ENCODE assay signal across 11 mouse cellular contexts in the genomic region with DNA sequence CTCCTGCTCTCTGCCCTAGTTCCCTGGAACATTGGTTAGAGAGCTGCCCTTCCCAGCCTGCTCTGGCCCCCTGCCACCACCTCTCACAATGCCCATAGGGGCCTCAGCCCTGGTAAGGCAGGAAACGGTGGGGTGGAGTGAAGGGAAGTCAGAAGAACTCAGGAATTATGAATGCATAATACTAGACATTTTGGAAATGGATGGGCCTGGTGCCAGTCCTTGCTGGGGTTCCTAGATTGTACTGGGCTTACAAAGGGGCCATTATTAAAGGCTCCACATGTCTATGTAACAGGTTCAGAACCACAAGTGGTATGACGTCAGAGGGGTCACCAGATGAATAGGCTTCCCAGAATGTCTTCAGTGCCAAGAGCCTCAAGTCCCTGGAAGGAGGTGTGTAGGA. TPM values are rescaled to one million over a fixed set of nuclear protein-coding genes. Genes with fewer than 3 reads are reported as not detected.
DNase-seq lines count a peak whose midpoint lies in the region; ATAC-seq and TF ChIP-seq lines count a peak whose summit lies in the region.
"Had no signal": no experiment of that assay in that cellular context is flagged by ENCODE, and none has a peak within 500 bp of the region (broad histone marks: within the 10 kb centered on the region; RNA-seq: fewer than 3 reads in every experiment).

No protein-coding gene starts in this region.

- H3K27ac ChIP-seq in kidney, postnatal 0 days: no peak overlapping the region
- H3K27ac ChIP-seq: intestine, embryonic 15.5 days; liver, embryonic 13.5 days had no signal

- no peak for ATAC-seq in kidney, postnatal 0 days (replicated peaks; ENCODE audit: low FRiP score, low read depth)
- ATAC-seq: intestine, embryonic 15.5 days; midbrain, embryonic 16.5 days had no signal

- TF ChIP-seq CTCF in kidney, postnatal 0 days (IDR thresholded peaks at IDR 0.05; ENCODE audit: low read depth): no peak

- H3K4me1 ChIP-seq in kidney, postnatal 0 days (replicated peaks; ENCODE audit: insufficient read depth, low read length): no peaks in the 10 kb centered on the region
- H3K4me1 ChIP-seq: intestine, embryonic 15.5 days; liver, embryonic 13.5 days had no signal

- no peaks in the 10 kb centered on the region for H3K36me3 ChIP-seq in kidney, postnatal 0 days (ENCODE audit: insufficient read depth, low read length)
- H3K36me3 ChIP-seq: intestine, embryonic 15.5 days; liver, embryonic 13.5 days had no signal

- WGBS in kidney, postnatal 0 days: 74% methylated on average over 2 of the region's 2 CpGs

- H3K4me3 ChIP-seq in kidney, postnatal 0 days (replicated peaks; ENCODE audit: low read depth, low read length): no peak overlapping the region
- H3K4me3 ChIP-seq: intestine, embryonic 15.5 days; liver, embryonic 13.5 days had no signal

- H3K27me3 ChIP-seq in kidney, postnatal 0 days (ENCODE audit: insufficient read depth, low read length): no peaks in the 10 kb centered on the region
- H3K27me3 ChIP-seq: intestine, embryonic 15.5 days; liver, embryonic 13.5 days had no signal

- DNase-seq in cerebellum, postnatal 10 days: peak; percentile 13 to 23
- DNase-seq in cerebellum, adult 9-10 months: no peak
- DNase-seq in kidney, postnatal 0 days (ENCODE audit: low spot score): peak; percentile 25
- no peak for DNase-seq in kidney, adult 18-20 months
- peak; percentile 60 for DNase-seq in heart, postnatal 4 days
- peak; percentile 78 to 87 for DNase-seq in lung, postnatal 4 days
- DNase-seq in embryo, embryonic 10.5 days (ENCODE audit: low spot score): no peak
- no peak for DNase-seq in embryo, embryonic 11 days
- DNase-seq: liver, embryonic 13.5 days had no signal

- no peak overlapping the region for H3K9ac ChIP-seq in kidney, postnatal 0 days (ENCODE audit: low read depth, low read length)
- H3K9ac ChIP-seq: intestine, embryonic 15.5 days; liver, embryonic 13.5 days had no signal

- no peaks in the 10 kb centered on the region for H3K9me3 ChIP-seq in kidney, postnatal 0 days (replicated peaks; ENCODE audit: low read length)
- H3K9me3 ChIP-seq: intestine, embryonic 15.5 days; liver, embryonic 13.5 days had no signal

- H3K4me2 ChIP-seq in kidney, postnatal 0 days (ENCODE audit: low read length): no peak overlapping the region
- H3K4me2 ChIP-seq: intestine, embryonic 15.5 days; liver, embryonic 13.5 days had no signal

RNA-seq across cellular contexts. Expression of a gene that starts 11.5 kb away (rescaled TPM):
- 162 and 187 TPM in 2 replicates for polyA plus RNA-seq in kidney, postnatal 0 days (2015; fragmentation: Nextera tagmentation; extraction: Ambion mirVana)
- total RNA-seq in heart, postnatal 4 days (2021): 10 to 100 TPM; 57.0 to 69.2 TPM

Comparison
In these comparisons a context has a peak if more than half of its experiments do, and no peak if none do; other contexts are left out.
1. DNase-seq: peak in cerebellum, postnatal 10 days (2 of 2), kidney, postnatal 0 days (single experiment), heart, postnatal 4 days (single experiment) and lung, postnatal 4 days (2 of 2); none in cerebellum, adult 9-10 months (single experiment), kidney, adult 18-20 months (single experiment), embryo, embryonic 10.5 days (single experiment) and embryo, embryonic 11 days (single experiment).